Mouse (Mus musculus): ENCODE data around the gene Rabac1.

- TF ChIP-seq CTCF (IDR thresholded peaks at IDR 0.05; ENCODE audit: low read depth, low read length) = no peak
- TF ChIP-seq GATA1 (IDR thresholded peaks at IDR 0.05; ENCODE audit: borderline replicate concordance, low read length) = no peak
- TF ChIP-seq POLR2AphosphoS5 (IDR thresholded peaks at IDR 0.05; ENCODE audit: insufficient replicate concordance, low read depth, low read length) = no peak
These were observed 28.2 kb upstream of the Rabac1 start for GRCm38 (mm10) chr7:25000711-25001110.
